Mouse (Mus musculus) left cerebral cortex, postnatal 25 days (tissue): Measurements from ENCODE around the gene Olfr549. TPM values are rescaled to one million over a fixed set of nuclear protein-coding genes. Genes with fewer than 3 reads are reported as not detected.

Experiments used
- DNase-seq, 2 experiments: peaks; one replicate each; pipeline ENCODE4 v3.0.0; 2022; ENCODE audit warnings: low spot score in 2 of 2, mixed read lengths in 1 of 2
- intact Hi-C: fragments of 180-260 bp; cut with DNase I; formaldehyde crosslinking; loops from one replicate; pipeline ENCODE4 v1.15.1; 2025
- total RNA-seq, 2 experiments: library from RNA; stranded (reverse); gene quantifications; 2 replicates each; pipeline ENCODE4 v1.2.3; 2021

Olfr549 gene
- total RNA-seq, 2 experiments from 2014 or later, result not detected

DNA sequence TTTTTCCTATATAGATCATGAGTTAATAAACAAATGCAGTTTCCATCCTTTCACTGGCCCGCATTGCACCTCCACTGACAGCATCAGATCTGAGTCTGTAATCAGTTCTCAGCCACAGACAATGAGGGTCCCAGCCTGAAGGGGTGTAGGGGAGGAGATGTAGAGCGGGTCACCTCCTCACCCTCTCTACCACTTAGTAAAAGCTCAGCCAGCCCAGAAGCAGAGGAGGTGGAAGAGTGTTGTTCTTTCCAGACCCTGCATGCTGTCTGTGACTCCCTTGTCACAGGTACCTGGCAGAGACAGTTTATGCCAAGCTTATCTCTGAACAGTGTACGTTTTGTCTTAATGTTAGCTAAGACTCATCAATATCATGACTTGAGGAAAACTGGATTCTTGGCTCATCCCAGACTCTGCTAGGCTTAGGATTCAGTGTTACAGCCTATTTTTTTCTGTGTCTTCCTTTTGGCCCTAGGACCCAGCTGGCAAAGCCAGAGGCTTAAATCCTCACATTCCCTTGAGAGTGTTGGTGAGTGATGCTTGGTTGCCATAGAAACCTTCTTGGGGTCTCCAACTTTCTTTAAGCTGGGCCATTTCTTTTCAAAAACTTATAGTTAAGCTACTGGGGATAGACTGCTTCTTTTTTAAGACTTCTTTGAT, 23.6 kb downstream of the Olfr549 start:
- intact Hi-C loops, result no loop called here

DNA sequence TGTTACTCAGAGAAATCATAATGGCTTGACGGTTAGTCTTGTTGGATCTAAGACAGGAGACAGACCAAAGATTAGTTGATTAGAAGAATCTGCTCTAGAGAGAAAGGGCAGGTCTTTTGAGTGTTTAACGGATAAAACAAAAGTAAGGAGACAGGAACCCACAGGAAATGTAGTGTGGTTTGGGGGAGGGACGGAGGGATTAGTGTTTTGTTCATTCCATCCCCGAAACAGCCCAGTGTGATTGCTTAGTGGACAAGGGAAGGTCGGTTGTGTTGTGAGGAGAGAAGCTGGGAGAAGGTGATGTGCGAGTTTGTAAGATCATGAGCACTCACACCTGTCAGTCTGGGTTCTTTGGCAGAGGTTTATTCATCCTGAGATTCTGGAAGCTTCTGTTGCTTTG, 26.3 kb downstream of the Olfr549 start:
- no peak for DNase-seq

More for the DNA sequence above, 23.6 kb downstream of the Olfr549 start:
- no peak for DNase-seq

DNA sequence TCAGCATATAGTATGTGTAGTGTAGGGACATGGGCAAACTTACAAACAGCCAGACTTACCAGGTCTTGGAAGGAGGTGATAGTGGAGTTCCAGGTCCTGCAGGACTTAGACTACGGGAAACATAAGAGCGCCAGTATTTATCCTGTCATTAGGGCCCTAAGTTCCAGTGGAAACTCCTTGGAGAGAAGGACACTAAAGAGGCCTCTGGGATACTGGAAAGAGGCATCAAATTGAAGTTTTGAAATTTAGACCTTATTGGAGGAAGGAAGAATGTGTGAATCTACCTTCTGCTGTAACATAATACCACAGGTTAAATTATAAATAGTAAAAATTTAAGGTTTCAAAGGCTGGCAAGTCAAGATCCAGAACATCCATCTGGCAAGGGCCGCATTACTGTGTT, 42.1 kb downstream of the Olfr549 start, which contains the start of gene Olfr551:
Gene Olfr551, minus strand, starts transcription at position 101 of the 400 bp plus-strand sequence.
- intact Hi-C loops, result no loop called here
- no peak for DNase-seq

More for the DNA sequence above, 26.3 kb downstream of the Olfr549 start:
- intact Hi-C loops, result no loop called here

DNA sequence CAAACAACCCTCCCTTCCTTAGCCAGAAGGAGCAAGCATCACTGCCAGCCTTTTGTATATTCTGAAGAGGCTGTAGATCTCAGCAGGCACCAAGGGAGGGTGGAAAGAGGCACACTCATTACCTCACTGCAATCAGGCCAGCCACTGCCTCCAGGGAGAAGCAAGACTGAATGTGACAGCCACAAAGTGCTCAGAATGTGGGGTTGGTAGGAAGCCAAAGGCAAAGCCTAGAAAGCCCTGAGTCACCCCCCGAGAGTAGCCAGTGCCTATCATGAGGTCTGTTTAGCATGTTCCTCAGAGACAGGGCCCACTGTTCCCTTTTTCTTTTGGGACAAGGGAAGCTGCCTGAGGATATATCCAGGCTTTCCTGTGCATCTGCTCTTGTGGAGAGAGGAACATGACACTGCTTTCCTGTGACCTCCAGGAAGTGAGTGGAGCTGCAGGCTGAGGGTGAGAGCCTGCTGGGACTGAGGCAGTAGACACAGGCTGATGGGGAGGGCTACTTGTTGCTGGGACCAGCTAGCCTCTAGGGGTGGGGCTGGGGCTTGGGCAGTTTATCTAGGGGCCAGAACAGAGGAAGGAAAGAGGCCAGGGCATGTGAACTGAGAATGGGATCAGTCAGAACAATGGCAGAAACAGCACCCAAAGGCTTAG, 47.8 kb downstream of the Olfr549 start, which contains the start of gene Olfr552:
Gene Olfr552, plus strand, starts transcription at position 393 of the 654 bp plus-strand sequence.
- intact Hi-C loops, result no loop called here
- DNase-seq, result no peak

Other genes starting within 250 kb of the Olfr549 start
- 10 to 100 TPM; 10.1 to 10.2 TPM for gene Rrm1, start 108.2 kb upstream of the Olfr549 start, total RNA-seq
- gene Olfr543, start 68.2 kb upstream of the Olfr549 start, total RNA-seq, result not detected
- gene Olfr544, start 61.6 kb upstream of the Olfr549 start, total RNA-seq, result not detected
- gene Olfr545, start 50.3 kb upstream of the Olfr549 start, total RNA-seq, result not detected
- not detected for gene Olfr547, start 15.1 kb upstream of the Olfr549 start, total RNA-seq
- not detected for gene Olfr548-ps1, start 9.0 kb upstream of the Olfr549 start, total RNA-seq
- gene Trim21, start 15.6 kb downstream of the Olfr549 start, total RNA-seq, result 1 to 10 TPM; 2.7 to 4.2 TPM
- gene Olfr550, start 21.6 kb downstream of the Olfr549 start, total RNA-seq, result under 1 TPM; 0.23 to 0.41 TPM
- gene Olfr551, start 42.0 kb downstream of the Olfr549 start, total RNA-seq, result not detected
- gene Olfr552, start 47.9 kb downstream of the Olfr549 start, total RNA-seq, result under 1 TPM; 0.11 to 0.14 TPM
- not detected for gene Olfr553, start 68.3 kb downstream of the Olfr549 start, total RNA-seq
- gene Olfr554, start 88.6 kb downstream of the Olfr549 start, total RNA-seq, result not detected
- not detected for gene Olfr555, start 109.0 kb downstream of the Olfr549 start, total RNA-seq
- not detected for gene Olfr556, start 115.0 kb downstream of the Olfr549 start, total RNA-seq
- 1 to 10 TPM; 4.1 to 5.3 TPM for gene Trim68, start 137.5 kb downstream of the Olfr549 start, total RNA-seq
- gene Olfr557, start 146.0 kb downstream of the Olfr549 start, total RNA-seq, result not detected
- under 1 TPM; 0.27 to 0.37 TPM for gene Olfr558, start 152.3 kb downstream of the Olfr549 start, total RNA-seq
- not detected for gene Olfr33, start 169.2 kb downstream of the Olfr549 start, total RNA-seq
- gene Olfr559, start 177.6 kb downstream of the Olfr549 start, total RNA-seq, result not detected
- under 1 TPM in 1 of 2 experiments, not detected in 1; 0.16 TPM for gene Olfr560, start 209.5 kb downstream of the Olfr549 start, total RNA-seq
- under 1 TPM; 0.57 to 0.92 TPM for gene Olfr78, start 209.6 kb downstream of the Olfr549 start, total RNA-seq
- not detected for gene Olfr561, start 221.4 kb downstream of the Olfr549 start, total RNA-seq